Mouse (Mus musculus): ENCODE measurements at regions not wholly inside any gene's neighbourhood (a gene's known extent, or its start where the extent isn't known, plus 50 kb on each side); places are given as distances from the start of the nearest gene placed in this dataset.

DNA sequence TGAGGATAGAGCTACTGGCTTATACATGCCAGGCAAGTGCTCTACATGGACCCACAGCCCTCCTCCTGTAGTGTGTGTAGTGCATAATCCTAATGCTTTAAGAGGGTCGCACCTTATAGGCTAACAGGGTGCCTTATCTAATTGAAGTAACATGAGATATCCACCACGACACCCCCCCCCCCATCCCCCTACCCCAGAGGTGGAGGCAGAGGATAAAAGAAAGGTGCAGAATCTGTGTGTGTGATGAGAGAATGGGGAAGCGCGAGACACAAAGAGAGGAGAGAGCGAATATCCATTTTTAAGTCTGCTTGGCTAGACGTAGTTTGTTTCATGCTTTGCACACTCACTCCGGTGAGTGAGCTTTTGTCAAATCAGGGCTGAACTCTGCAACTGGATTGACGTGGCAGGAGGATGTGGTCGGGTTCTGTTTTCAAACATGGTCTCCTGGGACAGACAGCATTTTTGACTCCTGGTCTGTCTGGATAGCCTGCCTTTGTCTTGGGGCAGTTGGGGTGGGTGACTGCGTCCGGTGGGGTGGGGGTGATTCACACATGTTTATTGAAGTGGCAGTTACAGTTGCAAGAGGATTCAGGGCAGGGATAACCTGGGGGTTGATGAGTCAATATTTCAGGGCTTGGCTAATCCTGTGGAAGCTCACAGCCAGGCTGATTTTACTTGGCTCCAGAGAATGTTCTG is 99.3 kb upstream of the Fut8 start:
- Histone ChIP-seq H3K4me3 (ENCODE audit: extremely low read depth, insufficient read depth, insufficient read length) (no peak overlapping the region), H3K27me3 (ENCODE audit: control insufficient read depth, insufficient read depth, low read length) (no peaks in the 10 kb centered on the region), H3K27ac (ENCODE audit: insufficient read depth, low read length) (no peak overlapping the region), H3K36me3 (ENCODE audit: control insufficient read depth, insufficient read depth, low read length) (no peaks in the 10 kb centered on the region), H3K4me1 (ENCODE audit: control insufficient read depth, insufficient read depth, insufficient read length) (peaks cover 6% of the 10 kb centered on the region; the same call in 1 of the 2 replicates)
- TF ChIP-seq POLR2A (IDR thresholded peaks at IDR 0.05; ENCODE audit: low read depth, low read length) (no peak), CTCF (IDR thresholded peaks at IDR 0.05; ENCODE audit: extremely low read depth, insufficient read depth, insufficient read length, insufficient replicate concordance) (no peak)
- 28% methylated on average over 11 of the region's 11 CpGs for WGBS
- DNase-seq (ENCODE audit: low read depth in 1 of 2, low spot score in 2 of 2): peak in 1 of 2 experiments; percentile 38

DNA sequence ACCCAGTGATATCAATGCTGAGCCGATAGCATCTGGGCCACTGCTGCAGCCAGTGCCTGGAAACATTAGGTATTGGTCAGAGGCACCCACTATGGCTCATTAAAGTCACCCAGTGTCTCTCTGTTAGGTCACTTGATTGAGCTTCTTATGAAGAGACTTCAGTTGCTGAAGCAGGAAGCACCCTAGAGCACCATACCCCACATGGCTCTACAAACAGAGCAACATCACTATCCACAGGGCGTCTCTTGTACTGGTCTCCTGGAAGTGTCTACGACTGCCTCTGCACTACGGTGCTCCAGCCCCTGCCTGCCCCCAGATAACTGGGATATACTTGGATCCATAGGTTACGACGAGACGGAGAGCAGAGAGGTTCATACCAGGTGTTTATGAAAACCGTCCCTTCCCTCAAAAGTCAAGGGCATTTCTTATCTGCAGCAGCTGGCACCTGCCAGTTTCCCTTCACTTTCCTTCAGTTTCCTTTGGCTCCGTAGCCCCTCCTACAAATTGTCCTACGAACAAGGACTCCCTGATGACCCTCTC is 100.6 kb upstream of the Fut8 start:
- peaks cover 6% of the 10 kb centered on the region; the same call in 1 of the 2 replicates for H3K4me1 ChIP-seq (ENCODE audit: control insufficient read depth, insufficient read depth, insufficient read length)
- WGBS: 79% methylated on average over 10 of the region's 10 CpGs
- H3K27me3 ChIP-seq (ENCODE audit: control insufficient read depth, insufficient read depth, low read length): no peaks in the 10 kb centered on the region
- no peak overlapping the region for H3K27ac ChIP-seq (ENCODE audit: insufficient read depth, low read length)
- no peaks in the 10 kb centered on the region for H3K36me3 ChIP-seq (ENCODE audit: control insufficient read depth, insufficient read depth, low read length)
- DNase-seq (ENCODE audit: low read depth in 1 of 2, low spot score in 2 of 2): no peak
- H3K4me3 ChIP-seq (ENCODE audit: extremely low read depth, insufficient read depth, insufficient read length): no peak overlapping the region
- TF ChIP-seq CTCF (IDR thresholded peaks at IDR 0.05; ENCODE audit: extremely low read depth, insufficient read depth, insufficient read length, insufficient replicate concordance): no peak
- no peak for TF ChIP-seq POLR2A (IDR thresholded peaks at IDR 0.05; ENCODE audit: low read depth, low read length)

DNA sequence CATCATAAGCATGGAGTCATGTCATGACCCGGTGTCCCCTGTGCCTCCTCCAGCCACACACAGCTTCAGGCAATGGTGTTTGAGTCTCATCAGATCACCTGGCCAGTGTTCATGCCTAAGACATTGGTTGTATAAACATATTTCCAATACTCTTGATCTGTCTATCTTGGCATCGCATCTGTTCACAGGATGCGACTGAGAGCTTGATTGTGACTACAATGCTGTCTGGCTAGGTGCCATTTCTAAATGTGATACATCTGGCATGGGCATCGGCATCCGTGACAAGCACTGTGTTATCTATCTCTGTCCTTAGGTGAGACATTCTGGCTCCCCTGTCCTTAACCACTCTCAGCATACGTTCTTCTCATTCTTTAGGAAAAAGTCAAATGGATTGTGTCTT is 102.3 kb upstream of the Fut8 start:
- 88% methylated on average over 6 of the region's 6 CpGs for WGBS
- DNase-seq (ENCODE audit: low read depth in 1 of 2, low spot score in 2 of 2): no peak
- H3K36me3 ChIP-seq (ENCODE audit: control insufficient read depth, insufficient read depth, low read length): no peaks in the 10 kb centered on the region
- TF ChIP-seq POLR2A (IDR thresholded peaks at IDR 0.05; ENCODE audit: low read depth, low read length) (no peak), CTCF (IDR thresholded peaks at IDR 0.05; ENCODE audit: extremely low read depth, insufficient read depth, insufficient read length, insufficient replicate concordance) (no peak)
- H3K27me3 ChIP-seq (ENCODE audit: control insufficient read depth, insufficient read depth, low read length): no peaks in the 10 kb centered on the region
- H3K27ac ChIP-seq (ENCODE audit: insufficient read depth, low read length): no peak overlapping the region
- H3K4me3 ChIP-seq (ENCODE audit: extremely low read depth, insufficient read depth, insufficient read length): no peak overlapping the region
- peaks cover 7% of the 10 kb centered on the region; the same call in 1 of the 2 replicates for H3K4me1 ChIP-seq (ENCODE audit: control insufficient read depth, insufficient read depth, insufficient read length)

DNA sequence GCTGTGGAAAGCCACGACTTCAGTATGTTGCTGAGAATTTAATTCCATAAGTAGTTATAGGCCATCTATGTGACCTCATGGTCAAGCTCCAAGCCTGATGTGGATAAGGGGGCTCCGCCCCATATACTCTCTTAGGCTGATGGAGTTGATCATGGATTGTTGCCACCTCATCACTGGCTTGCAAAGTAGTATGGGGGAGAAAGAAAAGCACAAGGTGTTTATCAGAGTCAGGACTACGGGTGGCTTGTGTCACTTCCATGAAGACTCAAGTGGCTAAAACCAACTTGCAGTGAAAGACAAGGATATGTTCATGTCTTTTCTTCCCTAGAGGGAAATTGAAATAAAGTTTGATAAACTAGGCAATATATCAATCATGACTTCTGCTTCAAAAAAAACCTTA is 102.9 kb upstream of the Fut8 start:
- Histone ChIP-seq H3K27ac (ENCODE audit: insufficient read depth, low read length) (no peak overlapping the region), H3K4me1 (ENCODE audit: control insufficient read depth, insufficient read depth, insufficient read length) (peaks cover 9% of the 10 kb centered on the region; the same call in 1 of the 2 replicates), H3K36me3 (ENCODE audit: control insufficient read depth, insufficient read depth, low read length) (no peaks in the 10 kb centered on the region), H3K27me3 (ENCODE audit: control insufficient read depth, insufficient read depth, low read length) (no peaks in the 10 kb centered on the region), H3K4me3 (ENCODE audit: extremely low read depth, insufficient read depth, insufficient read length) (no peak overlapping the region)
- WGBS: 90% methylated on average over 3 of the region's 3 CpGs
- TF ChIP-seq CTCF (IDR thresholded peaks at IDR 0.05; ENCODE audit: extremely low read depth, insufficient read depth, insufficient read length, insufficient replicate concordance): no peak
- no peak for TF ChIP-seq POLR2A (IDR thresholded peaks at IDR 0.05; ENCODE audit: low read depth, low read length)
- no peak for DNase-seq (ENCODE audit: low read depth in 1 of 2, low spot score in 2 of 2)

DNA sequence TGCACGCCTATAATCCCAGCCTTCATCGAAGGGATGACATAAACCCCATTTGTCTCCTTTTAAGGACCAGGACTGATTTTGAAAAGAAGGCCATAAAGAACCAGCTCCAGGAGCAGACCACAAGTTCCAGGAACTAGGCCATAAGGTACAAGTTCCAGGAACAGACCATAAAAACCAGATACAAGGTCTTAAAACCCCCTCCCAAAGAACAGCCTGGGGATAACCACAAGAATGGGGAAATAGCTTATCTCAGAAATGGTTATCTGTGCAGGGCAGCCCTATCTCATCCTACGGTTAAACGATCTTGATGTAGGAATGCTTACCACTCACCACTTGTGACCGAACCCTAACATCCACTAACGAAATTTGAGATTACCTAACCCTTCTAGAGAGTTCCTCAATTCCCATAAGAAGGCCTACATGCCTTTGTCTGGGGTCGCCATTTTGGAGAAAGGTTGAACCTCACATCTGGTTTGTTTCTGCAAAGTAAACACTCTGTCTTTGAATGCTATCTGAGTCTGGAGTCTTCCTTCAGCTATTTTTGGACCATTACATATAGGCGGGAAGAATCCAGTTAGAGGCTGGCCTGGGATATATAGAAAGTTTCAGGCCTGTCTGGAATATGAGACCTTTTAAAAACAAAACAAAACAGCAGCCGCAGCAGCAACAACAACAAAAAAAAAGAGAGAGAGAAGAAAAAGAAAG is 103.5 kb upstream of the Fut8 start:
- no peaks in the 10 kb centered on the region for H3K36me3 ChIP-seq (ENCODE audit: control insufficient read depth, insufficient read depth, low read length)
- no peaks in the 10 kb centered on the region for H3K27me3 ChIP-seq (ENCODE audit: control insufficient read depth, insufficient read depth, low read length)
- DNase-seq (ENCODE audit: low read depth in 1 of 2, low spot score in 2 of 2): no peak
- peaks cover 9% of the 10 kb centered on the region; the same call in 1 of the 2 replicates for H3K4me1 ChIP-seq (ENCODE audit: control insufficient read depth, insufficient read depth, insufficient read length)
- H3K4me3 ChIP-seq (ENCODE audit: extremely low read depth, insufficient read depth, insufficient read length): no peak overlapping the region
- no peak overlapping the region for H3K27ac ChIP-seq (ENCODE audit: insufficient read depth, low read length)
- 66% methylated on average over 9 of the region's 9 CpGs for WGBS
- TF ChIP-seq POLR2A (IDR thresholded peaks at IDR 0.05; ENCODE audit: low read depth, low read length) (no peak), CTCF (IDR thresholded peaks at IDR 0.05; ENCODE audit: extremely low read depth, insufficient read depth, insufficient read length, insufficient replicate concordance) (no peak)

DNA sequence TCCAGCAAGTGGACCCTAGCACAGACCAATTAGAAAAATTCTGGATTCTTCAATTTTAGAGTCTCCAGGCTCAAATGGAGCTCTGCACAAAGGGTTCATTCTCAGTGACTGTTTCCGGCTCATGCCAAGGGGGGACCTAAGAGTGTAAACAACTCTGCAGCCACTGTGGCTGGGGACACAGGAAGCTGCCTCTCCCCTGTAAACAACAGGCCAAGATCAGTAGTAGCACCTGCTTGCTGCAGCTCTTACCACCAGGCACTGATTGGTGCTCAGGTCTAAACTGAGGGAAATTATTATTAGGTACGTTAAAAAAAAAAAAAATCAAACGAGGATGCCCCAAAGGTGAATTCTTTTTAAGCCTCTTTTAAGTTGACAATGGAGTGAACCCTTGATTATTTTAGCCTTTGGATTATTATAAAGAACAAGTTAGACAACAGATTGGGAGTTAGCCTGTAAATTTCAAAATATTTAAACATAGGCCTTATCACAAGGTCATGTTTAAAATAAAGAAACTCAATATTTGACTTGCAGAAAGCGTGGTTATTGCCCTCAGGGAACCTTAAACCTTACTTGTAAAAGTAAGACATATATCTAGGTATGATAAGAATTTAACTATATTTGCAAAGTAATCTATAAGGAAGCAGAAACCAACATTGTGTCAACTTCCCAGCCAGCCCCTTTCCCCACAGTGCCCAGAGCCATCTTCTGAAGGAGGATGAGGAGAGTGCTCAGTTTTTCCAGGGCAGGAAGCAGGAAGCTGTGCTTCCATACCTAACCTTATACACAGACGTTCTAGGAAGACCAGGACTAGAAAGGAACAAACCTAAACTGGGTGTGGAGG is 104.2 kb upstream of the Fut8 start:
- no peaks in the 10 kb centered on the region for H3K27me3 ChIP-seq (ENCODE audit: control insufficient read depth, insufficient read depth, low read length)
- no peak for DNase-seq (ENCODE audit: low read depth in 1 of 2, low spot score in 2 of 2)
- 69% methylated on average over 5 of the region's 5 CpGs for WGBS
- H3K36me3 ChIP-seq (ENCODE audit: control insufficient read depth, insufficient read depth, low read length): no peaks in the 10 kb centered on the region
- peaks cover 9% of the 10 kb centered on the region; the same call in 1 of the 2 replicates for H3K4me1 ChIP-seq (ENCODE audit: control insufficient read depth, insufficient read depth, insufficient read length)
- TF ChIP-seq CTCF (IDR thresholded peaks at IDR 0.05; ENCODE audit: extremely low read depth, insufficient read depth, insufficient read length, insufficient replicate concordance) (no peak), POLR2A (IDR thresholded peaks at IDR 0.05; ENCODE audit: low read depth, low read length) (no peak)
- no peak overlapping the region for H3K27ac ChIP-seq (ENCODE audit: insufficient read depth, low read length)
- no peak overlapping the region for H3K4me3 ChIP-seq (ENCODE audit: extremely low read depth, insufficient read depth, insufficient read length)
